Mouse (Mus musculus): ENCODE measurements around the gene Shc2. TPM values are rescaled to one million over a fixed set of nuclear protein-coding genes. Genes with fewer than 3 reads are reported as not detected.

Shc2 gene
- polyA plus RNA-seq (2015; fragmentation: Illumina TruSeq; extraction: RNeasy Lipid Tissue Mini Kit (QIAGEN cat#74804); ENCODE audit: low read depth, low replicate concordance), result 35.0 TPM

GRCm38 (mm10) chr10:79637128-79638110 is at the start of gene Shc2:
Gene Shc2, minus strand, starts transcription at chr10:79637918.

GRCm38 (mm10) chr10:79681591-79682245 is 44.0 kb upstream of the Shc2 start, which contains the start of gene Cdc34:
Gene Cdc34, plus strand, starts transcription at chr10:79682195.

DNA sequence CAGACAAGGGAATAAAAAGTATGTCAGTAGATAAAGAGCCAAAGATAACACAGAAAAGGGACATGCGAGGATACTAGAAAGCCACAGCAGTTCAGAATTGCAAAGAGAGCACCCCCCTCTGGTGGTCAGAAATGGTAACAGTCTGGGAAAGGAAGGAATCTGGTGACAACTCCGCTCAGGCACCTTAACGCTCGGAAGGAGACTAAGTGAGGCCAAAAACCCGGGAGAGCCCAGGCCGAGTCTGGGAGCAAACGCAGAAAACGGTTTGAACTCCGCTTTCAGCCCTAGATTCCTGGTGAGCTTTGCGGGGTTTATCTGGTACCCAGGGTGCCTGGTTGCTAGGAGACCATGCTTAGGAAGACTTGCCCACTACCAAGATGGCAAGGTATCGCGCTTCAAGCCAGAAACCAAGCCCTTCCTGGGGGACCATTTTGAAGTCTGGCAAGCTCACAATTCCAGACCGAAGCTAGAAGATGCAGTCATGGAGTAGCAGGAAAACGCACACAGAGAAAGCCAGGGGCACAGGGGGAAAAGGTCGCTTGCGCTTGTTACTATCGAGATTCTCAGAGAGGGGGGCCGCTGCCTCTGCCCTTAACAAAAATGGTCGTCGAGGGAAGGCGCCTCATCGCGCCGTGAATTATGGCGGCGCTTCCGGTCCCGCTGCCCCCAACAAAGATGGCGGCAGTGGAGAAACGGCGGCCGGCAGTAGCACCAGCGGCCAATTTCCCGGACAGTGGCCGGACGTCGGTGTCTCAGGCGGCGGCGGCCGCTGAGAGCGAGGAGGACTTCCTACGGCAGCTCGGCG is 31.3 kb upstream of the Shc2 start, which contains the start of gene Tpgs1:
Gene Tpgs1 (plus strand): TSS at position 599 of the 805 bp plus-strand sequence.

GRCm38 (mm10) chr10:79664131-79664665 is 26.5 kb upstream of the Shc2 start, which contains the start of gene Madcam1:
Gene Madcam1, plus strand, starts transcription at chr10:79664559.

GRCm38 (mm10) chr10:79645711-79646110 is 8.0 kb upstream of the Shc2 start, which contains the start of gene Odf3l2:
Gene Odf3l2, minus strand, starts transcription at chr10:79645738.

DNA sequence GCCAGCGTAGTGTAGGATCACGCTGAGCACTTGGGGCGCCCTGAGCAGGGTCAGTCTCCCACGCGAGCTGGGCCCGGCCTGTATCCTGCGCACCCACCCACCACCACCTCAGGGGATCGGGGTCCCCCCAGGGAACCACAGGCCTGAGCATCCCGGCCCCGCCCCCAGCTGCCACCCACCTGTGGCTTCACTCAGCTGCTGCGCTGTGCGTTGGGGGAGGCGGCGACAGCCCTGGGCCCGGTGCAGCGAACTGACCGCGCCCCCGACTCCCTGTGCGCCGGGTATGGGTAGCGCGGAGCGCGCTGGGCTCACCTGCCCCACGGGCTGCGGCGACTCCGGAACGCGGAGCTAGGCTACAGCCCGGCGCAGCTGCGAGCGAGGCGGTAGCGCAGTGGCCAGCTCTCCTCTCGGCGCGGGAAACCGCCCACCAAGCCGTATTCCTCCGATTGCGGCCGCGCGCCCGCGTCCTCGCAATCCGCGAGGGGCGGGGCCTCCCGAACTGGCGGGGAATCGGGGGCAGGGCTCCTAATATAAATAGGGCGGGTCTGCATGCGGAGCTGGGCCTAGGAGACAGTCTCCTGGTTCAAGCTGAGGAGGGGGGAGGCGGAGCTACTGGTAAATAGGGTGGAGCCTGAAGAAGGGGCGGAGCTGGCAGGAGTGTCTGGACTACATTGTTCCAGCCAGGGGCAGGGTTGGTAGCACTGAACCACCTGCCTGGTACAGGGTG is 24.0 kb downstream of the Shc2 start, which contains the start of gene C2cd4c:
Gene C2cd4c (minus strand): TSS at position 448 of the 727 bp plus-strand sequence.

GRCm38 (mm10) chr10:79587061-79587751 is 50.5 kb downstream of the Shc2 start, which contains the start of gene Theg:
Gene Theg, minus strand, starts transcription at chr10:79587331.

Other genes with a start within 250 kb of the Shc2 start
- not detected for gene Vmn2r83, start 169.2 kb downstream of the Shc2 start, polyA plus RNA-seq (2015; fragmentation: Illumina TruSeq; extraction: RNeasy Lipid Tissue Mini Kit (QIAGEN cat#74804); ENCODE audit: low read depth, low replicate concordance)
- gene Plpp2, start 104.1 kb downstream of the Shc2 start, polyA plus RNA-seq (2015; fragmentation: Illumina TruSeq; extraction: RNeasy Lipid Tissue Mini Kit (QIAGEN cat#74804); ENCODE audit: low read depth, low replicate concordance), result 5.6 TPM
- 38.8 TPM for gene Mier2, start 82.7 kb downstream of the Shc2 start, polyA plus RNA-seq (2015; fragmentation: Illumina TruSeq; extraction: RNeasy Lipid Tissue Mini Kit (QIAGEN cat#74804); ENCODE audit: low read depth, low replicate concordance)
- gene Theg, start 50.6 kb downstream of the Shc2 start, polyA plus RNA-seq (2015; fragmentation: Illumina TruSeq; extraction: RNeasy Lipid Tissue Mini Kit (QIAGEN cat#74804); ENCODE audit: low read depth, low replicate concordance), result 1.4 TPM
- 7.5 TPM for gene C2cd4c, start 23.9 kb downstream of the Shc2 start, polyA plus RNA-seq (2015; fragmentation: Illumina TruSeq; extraction: RNeasy Lipid Tissue Mini Kit (QIAGEN cat#74804); ENCODE audit: low read depth, low replicate concordance)
- 0.51 TPM for gene Odf3l2, start 7.8 kb upstream of the Shc2 start, polyA plus RNA-seq (2015; fragmentation: Illumina TruSeq; extraction: RNeasy Lipid Tissue Mini Kit (QIAGEN cat#74804); ENCODE audit: low read depth, low replicate concordance)
- not detected for gene Madcam1, start 26.6 kb upstream of the Shc2 start, polyA plus RNA-seq (2015; fragmentation: Illumina TruSeq; extraction: RNeasy Lipid Tissue Mini Kit (QIAGEN cat#74804); ENCODE audit: low read depth, low replicate concordance)
- 74.3 TPM for gene Tpgs1, start 31.5 kb upstream of the Shc2 start, polyA plus RNA-seq (2015; fragmentation: Illumina TruSeq; extraction: RNeasy Lipid Tissue Mini Kit (QIAGEN cat#74804); ENCODE audit: low read depth, low replicate concordance)
- gene Cdc34, start 44.3 kb upstream of the Shc2 start, polyA plus RNA-seq (2015; fragmentation: Illumina TruSeq; extraction: RNeasy Lipid Tissue Mini Kit (QIAGEN cat#74804); ENCODE audit: low read depth, low replicate concordance), result 97.1 TPM
- gene Gzmm, start 51.1 kb upstream of the Shc2 start, polyA plus RNA-seq (2015; fragmentation: Illumina TruSeq; extraction: RNeasy Lipid Tissue Mini Kit (QIAGEN cat#74804); ENCODE audit: low read depth, low replicate concordance), result 1.4 TPM
- gene Bsg, start 66.6 kb upstream of the Shc2 start, polyA plus RNA-seq (2015; fragmentation: Illumina TruSeq; extraction: RNeasy Lipid Tissue Mini Kit (QIAGEN cat#74804); ENCODE audit: low read depth, low replicate concordance), result 910 TPM
- gene Hcn2, start 78.7 kb upstream of the Shc2 start, polyA plus RNA-seq (2015; fragmentation: Illumina TruSeq; extraction: RNeasy Lipid Tissue Mini Kit (QIAGEN cat#74804); ENCODE audit: low read depth, low replicate concordance), result 80.2 TPM
- gene Polrmt, start 108.7 kb upstream of the Shc2 start, polyA plus RNA-seq (2015; fragmentation: Illumina TruSeq; extraction: RNeasy Lipid Tissue Mini Kit (QIAGEN cat#74804); ENCODE audit: low read depth, low replicate concordance), result 35.3 TPM
- 4.3 TPM for gene Fgf22, start 117.2 kb upstream of the Shc2 start, polyA plus RNA-seq (2015; fragmentation: Illumina TruSeq; extraction: RNeasy Lipid Tissue Mini Kit (QIAGEN cat#74804); ENCODE audit: low read depth, low replicate concordance)
- gene Rnf126, start 129.0 kb upstream of the Shc2 start, polyA plus RNA-seq (2015; fragmentation: Illumina TruSeq; extraction: RNeasy Lipid Tissue Mini Kit (QIAGEN cat#74804); ENCODE audit: low read depth, low replicate concordance), result 69.6 TPM
- 2.0 TPM for gene Fstl3, start 139.4 kb upstream of the Shc2 start, polyA plus RNA-seq (2015; fragmentation: Illumina TruSeq; extraction: RNeasy Lipid Tissue Mini Kit (QIAGEN cat#74804); ENCODE audit: low read depth, low replicate concordance)
- gene Prss57, start 153.0 kb upstream of the Shc2 start, polyA plus RNA-seq (2015; fragmentation: Illumina TruSeq; extraction: RNeasy Lipid Tissue Mini Kit (QIAGEN cat#74804); ENCODE audit: low read depth, low replicate concordance), result 0.85 TPM
- gene Palm, start 155.7 kb upstream of the Shc2 start, polyA plus RNA-seq (2015; fragmentation: Illumina TruSeq; extraction: RNeasy Lipid Tissue Mini Kit (QIAGEN cat#74804); ENCODE audit: low read depth, low replicate concordance), result 175 TPM
- gene Misp, start 183.1 kb upstream of the Shc2 start, polyA plus RNA-seq (2015; fragmentation: Illumina TruSeq; extraction: RNeasy Lipid Tissue Mini Kit (QIAGEN cat#74804); ENCODE audit: low read depth, low replicate concordance), result not detected
- 25.7 TPM for gene Ptbp1, start 216.5 kb upstream of the Shc2 start, polyA plus RNA-seq (2015; fragmentation: Illumina TruSeq; extraction: RNeasy Lipid Tissue Mini Kit (QIAGEN cat#74804); ENCODE audit: low read depth, low replicate concordance)
- gene Prtn3, start 236.6 kb upstream of the Shc2 start, polyA plus RNA-seq (2015; fragmentation: Illumina TruSeq; extraction: RNeasy Lipid Tissue Mini Kit (QIAGEN cat#74804); ENCODE audit: low read depth, low replicate concordance), result 3.6 TPM
- 49.3 TPM for gene Plppr3, start 236.7 kb upstream of the Shc2 start, polyA plus RNA-seq (2015; fragmentation: Illumina TruSeq; extraction: RNeasy Lipid Tissue Mini Kit (QIAGEN cat#74804); ENCODE audit: low read depth, low replicate concordance)
- not detected for gene Elane, start 248.3 kb upstream of the Shc2 start, polyA plus RNA-seq (2015; fragmentation: Illumina TruSeq; extraction: RNeasy Lipid Tissue Mini Kit (QIAGEN cat#74804); ENCODE audit: low read depth, low replicate concordance)